Mouse (Mus musculus): Measurements from ENCODE around the gene Ccdc88b. TPM values are rescaled to one million over a fixed set of nuclear protein-coding genes. Genes with fewer than 3 reads are reported as not detected.

Ccdc88b gene
- total RNA-seq (2023) = 100 to 1,000 TPM; 119 to 124 TPM

DNA sequence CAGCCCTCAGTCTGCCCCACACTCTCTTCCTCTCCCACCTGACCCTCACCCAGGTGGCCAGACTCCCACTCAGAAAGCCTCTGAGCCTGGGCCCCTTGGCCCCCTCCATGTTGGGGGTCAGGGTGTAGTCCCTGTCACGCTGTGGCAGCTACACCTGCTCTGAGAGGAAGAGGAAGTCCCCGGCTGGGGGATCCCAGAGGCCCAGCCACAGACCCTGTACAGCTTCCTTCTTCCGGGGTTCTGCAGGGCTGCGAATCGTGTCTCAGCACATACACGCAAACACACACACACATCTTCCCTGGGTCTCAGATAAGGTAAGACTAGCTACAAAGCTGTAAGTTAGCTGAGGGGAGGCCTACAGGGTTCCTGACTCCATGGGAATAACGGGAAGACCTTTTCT lies at the start of gene Ccdc88b:
Gene Ccdc88b, minus strand, starts transcription at position 181 of the 400 bp plus-strand sequence.

DNA sequence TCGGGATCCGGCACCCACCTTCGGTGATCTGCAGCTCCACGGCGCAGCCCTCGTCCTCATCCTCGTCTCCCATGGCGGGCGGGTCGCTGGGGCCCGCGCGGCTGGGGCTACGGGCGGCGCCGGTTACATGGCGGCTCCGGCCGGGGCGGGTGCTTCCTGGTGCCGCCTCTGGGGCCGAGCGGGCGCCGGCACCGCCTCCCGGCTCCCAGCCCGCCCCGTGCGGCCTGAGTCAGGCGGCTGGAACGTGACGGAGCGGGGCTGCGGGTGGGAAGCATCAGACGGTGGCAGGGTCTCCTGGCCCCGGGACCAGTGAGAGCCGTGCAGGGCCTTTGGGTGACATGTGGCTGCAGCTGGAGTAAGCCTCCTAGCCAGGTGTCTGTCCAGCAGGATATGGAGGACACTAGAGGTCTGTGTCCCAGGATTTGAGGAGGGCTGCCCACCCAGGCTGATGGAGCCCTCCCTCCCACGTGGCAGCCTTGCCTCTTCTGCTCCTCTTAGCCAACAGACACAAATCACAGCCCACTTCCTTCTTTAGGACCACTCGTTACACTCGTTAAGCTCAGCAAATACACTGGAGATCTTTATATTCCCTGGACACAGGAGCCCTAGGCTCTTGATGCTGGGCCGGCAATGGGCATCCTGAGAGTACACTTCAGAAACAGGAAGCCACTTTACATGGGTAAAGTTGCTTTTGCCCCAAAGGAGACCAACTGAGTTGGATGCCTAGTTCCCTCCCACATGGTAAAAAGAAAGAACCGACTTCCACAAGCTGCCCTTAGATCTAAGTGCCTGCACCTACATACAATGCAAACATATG lies 17.3 kb downstream of the Ccdc88b start, which contains the start of gene Rps6ka4:
Gene Rps6ka4, minus strand, starts transcription at position 162 of the 817 bp plus-strand sequence.

Other genes with a start within 250 kb of the Ccdc88b start
- 10 to 100 TPM; 30.8 to 32.2 TPM for gene Rps6ka4, start 17.6 kb downstream of the Ccdc88b start, total RNA-seq (2023)
- gene Trmt112, start 51.5 kb upstream of the Ccdc88b start, total RNA-seq (2023) = 100 to 1,000 TPM; 105 to 114 TPM
- 1,000 to 10,000 TPM; 1,283 to 1,316 TPM for gene Prdx5, start 51.9 kb upstream of the Ccdc88b start, total RNA-seq (2023)
- gene Esrra, start 63.6 kb upstream of the Ccdc88b start, total RNA-seq (2023) = 10 to 100 TPM; 34.8 to 41.5 TPM
- not detected for gene Catsperz, start 67.2 kb upstream of the Ccdc88b start, total RNA-seq (2023)
- gene Kcnk4, start 76.3 kb upstream of the Ccdc88b start, total RNA-seq (2023) = not detected
- 10 to 100 TPM; 21.3 to 26.7 TPM for gene Bad, start 83.7 kb upstream of the Ccdc88b start, total RNA-seq (2023)
- 10 to 100 TPM; 23.4 to 25.1 TPM for gene Gpr137, start 84.3 kb upstream of the Ccdc88b start, total RNA-seq (2023)
- gene Ppp1r14b, start 116.8 kb upstream of the Ccdc88b start, total RNA-seq (2023) = 10 to 100 TPM; 45.4 to 53.1 TPM
- gene Plcb3, start 118.3 kb upstream of the Ccdc88b start, total RNA-seq (2023) = 10 to 100 TPM; 22.2 to 30.1 TPM
- 10 to 100 TPM; 36.1 to 37.4 TPM for gene Fkbp2, start 122.3 kb upstream of the Ccdc88b start, total RNA-seq (2023)
- gene Vegfb, start 129.4 kb upstream of the Ccdc88b start, total RNA-seq (2023) = 10 to 100 TPM in 1 of 2 experiments, 1 to 10 TPM in 1; 8.6 to 11.5 TPM
- 10 to 100 TPM; 23.5 to 25.0 TPM for gene Dnajc4, start 134.4 kb upstream of the Ccdc88b start, total RNA-seq (2023)
- gene Nudt22, start 137.9 kb upstream of the Ccdc88b start, total RNA-seq (2023) = 10 to 100 TPM; 16.1 to 19.1 TPM
- gene Trpt1, start 137.9 kb upstream of the Ccdc88b start, total RNA-seq (2023) = 1 to 10 TPM; 1.3 to 1.9 TPM
- 100 to 1,000 TPM; 229 to 231 TPM for gene Fermt3, start 161.3 kb upstream of the Ccdc88b start, total RNA-seq (2023)
- 10 to 100 TPM; 54.3 to 64.7 TPM for gene Stip1, start 181.8 kb upstream of the Ccdc88b start, total RNA-seq (2023)
- 1 to 10 TPM; 2.9 to 5.0 TPM for gene Macrod1, start 198.6 kb upstream of the Ccdc88b start, total RNA-seq (2023)
- gene Flrt1, start 247.5 kb upstream of the Ccdc88b start, total RNA-seq (2023) = not detected

All from neutrophil, adult 83 days (primary cell).